ENCODE assay signal across 15 mouse cellular contexts in the genomic region with DNA sequence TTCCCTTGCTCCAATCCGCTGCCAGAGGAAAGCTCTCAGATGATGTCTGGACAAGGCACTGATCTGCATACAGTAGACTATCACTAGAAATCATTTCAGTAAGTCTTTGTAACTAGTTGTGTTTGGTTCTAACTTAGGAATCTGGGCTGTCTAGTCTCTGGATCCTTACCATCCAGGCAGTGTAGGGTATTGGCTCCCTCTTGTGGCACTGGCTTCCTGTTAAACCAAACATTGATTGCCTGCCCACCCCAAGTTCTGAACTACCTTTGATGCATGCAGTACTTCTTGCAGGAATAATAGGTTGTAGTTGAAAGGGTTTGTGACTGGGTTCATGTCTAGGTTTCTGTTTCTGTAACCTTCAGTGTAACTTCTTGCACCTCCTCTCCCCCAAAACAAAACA.
DNase-seq lines count a peak whose midpoint lies in the region; ATAC-seq lines count a peak whose summit lies in the region.
"Had no signal": no experiment of that assay in that cellular context is flagged by ENCODE, and none has a peak within 500 bp of the region (broad histone marks: within the 10 kb centered on the region; RNA-seq: fewer than 3 reads in every experiment).

No protein-coding gene starts in this region.

- WGBS in embryonic facial prominence, embryonic 11.5 days = 41% methylated on average over 1 of the region's 1 CpGs
- 63% methylated on average over 1 of the region's 1 CpGs for WGBS in embryonic facial prominence, embryonic 10.5 days

- no peaks in the 10 kb centered on the region for H3K27me3 ChIP-seq in embryonic facial prominence, embryonic 11.5 days (ENCODE audit: control insufficient read depth, insufficient read depth, low read length)
- no peaks in the 10 kb centered on the region for H3K27me3 ChIP-seq in embryonic facial prominence, embryonic 10.5 days (replicated peaks; ENCODE audit: low read depth, poor library complexity, severe bottlenecking)
- H3K27me3 ChIP-seq: intestine, embryonic 15.5 days; neural tube, embryonic 15.5 days; Patski had no signal

- no peaks in the 10 kb centered on the region for H3K9me3 ChIP-seq in embryonic facial prominence, embryonic 11.5 days (replicated peaks; ENCODE audit: control insufficient read depth, low read length)
- no peaks in the 10 kb centered on the region for H3K9me3 ChIP-seq in embryonic facial prominence, embryonic 10.5 days
- H3K9me3 ChIP-seq: intestine, embryonic 15.5 days; neural tube, embryonic 15.5 days had no signal

- no peak overlapping the region for H3K27ac ChIP-seq in embryonic facial prominence, embryonic 11.5 days (replicated peaks; ENCODE audit: low read depth, low read length)
- H3K27ac ChIP-seq in embryonic facial prominence, embryonic 10.5 days (replicated peaks) = no peak overlapping the region
- H3K27ac ChIP-seq: intestine, embryonic 15.5 days; macrophage; neural tube, embryonic 15.5 days had no signal

- no peaks in the 10 kb centered on the region for H3K4me1 ChIP-seq in embryonic facial prominence, embryonic 11.5 days (ENCODE audit: control insufficient read depth, insufficient read depth, low read length)
- H3K4me1 ChIP-seq in embryonic facial prominence, embryonic 10.5 days = no peaks in the 10 kb centered on the region
- H3K4me1 ChIP-seq: intestine, embryonic 15.5 days; neural tube, embryonic 15.5 days had no signal

- peak; percentile 8 for DNase-seq in embryonic facial prominence, embryonic 11.5 days (ENCODE audit: low spot score)
- DNase-seq in embryonic facial prominence, embryonic 10.5 days (ENCODE audit: low spot score) = no peak
- peak; percentile 7 for DNase-seq in layer of hippocampus, adult 11-12 months (ENCODE audit: low spot score)
- no peak for DNase-seq in layer of hippocampus, postnatal 14 days (ENCODE audit: low spot score in 2 of 2)
- peak; percentile 36 for DNase-seq in A20 (ENCODE audit: low read depth, low spot score)
- DNase-seq in brain, adult 2 months (ENCODE audit: low read depth, low spot score) = peak; percentile 18
- no peak for DNase-seq in thymus, postnatal 4 days
- no peak for DNase-seq in heart, adult 9 months (ENCODE audit: low spot score in 2 of 2)
- DNase-seq: adrenal gland, adult 2 months; right cerebral cortex, postnatal 25 days; thymus, adult 2 months had no signal

- H3K4me3 ChIP-seq in embryonic facial prominence, embryonic 11.5 days (ENCODE audit: low read depth, low read length) = no peak overlapping the region
- no peak overlapping the region for H3K4me3 ChIP-seq in embryonic facial prominence, embryonic 10.5 days
- H3K4me3 ChIP-seq: intestine, embryonic 15.5 days; neural tube, embryonic 15.5 days had no signal

- H3K4me2 ChIP-seq in embryonic facial prominence, embryonic 11.5 days (ENCODE audit: low read depth, low read length) = no peak overlapping the region
- H3K4me2 ChIP-seq: intestine, embryonic 15.5 days; neural tube, embryonic 15.5 days had no signal

- H3K9ac ChIP-seq in embryonic facial prominence, embryonic 11.5 days (replicated peaks; ENCODE audit: low read length) = no peak overlapping the region
- H3K9ac ChIP-seq: intestine, embryonic 15.5 days; neural tube, embryonic 15.5 days had no signal

- no peaks in the 10 kb centered on the region for H3K36me3 ChIP-seq in embryonic facial prominence, embryonic 11.5 days (replicated peaks; ENCODE audit: control insufficient read depth, insufficient read depth, low read depth, low read length)
- H3K36me3 ChIP-seq in embryonic facial prominence, embryonic 10.5 days (replicated peaks) = no peaks in the 10 kb centered on the region
- H3K36me3 ChIP-seq: intestine, embryonic 15.5 days; neural tube, embryonic 15.5 days had no signal

- no peak for ATAC-seq in embryonic facial prominence, embryonic 11.5 days (replicated peaks; ENCODE audit: insufficient number of reproducible peaks, low FRiP score, low TSS enrichment, low read depth)
- ATAC-seq: intestine, embryonic 15.5 days; Patski had no signal

Comparison
In these comparisons a context has a peak if more than half of its experiments do, and no peak if none do; other contexts are left out.
1. DNase-seq: peak in embryonic facial prominence, embryonic 11.5 days (single experiment), layer of hippocampus, adult 11-12 months (single experiment), A20 (single experiment) and brain, adult 2 months (single experiment); none in embryonic facial prominence, embryonic 10.5 days (single experiment), layer of hippocampus, postnatal 14 days (0 of 2), thymus, postnatal 4 days (single experiment) and heart, adult 9 months (0 of 2).